Mouse (Mus musculus): ENCODE measurements around the gene Anxa9. TPM values are rescaled to one million over a fixed set of nuclear protein-coding genes. Genes with fewer than 3 reads are reported as not detected.

The Anxa9 gene
- polyA plus RNA-seq, 1 experiment from 2014 or later: 1.7 TPM

DNA sequence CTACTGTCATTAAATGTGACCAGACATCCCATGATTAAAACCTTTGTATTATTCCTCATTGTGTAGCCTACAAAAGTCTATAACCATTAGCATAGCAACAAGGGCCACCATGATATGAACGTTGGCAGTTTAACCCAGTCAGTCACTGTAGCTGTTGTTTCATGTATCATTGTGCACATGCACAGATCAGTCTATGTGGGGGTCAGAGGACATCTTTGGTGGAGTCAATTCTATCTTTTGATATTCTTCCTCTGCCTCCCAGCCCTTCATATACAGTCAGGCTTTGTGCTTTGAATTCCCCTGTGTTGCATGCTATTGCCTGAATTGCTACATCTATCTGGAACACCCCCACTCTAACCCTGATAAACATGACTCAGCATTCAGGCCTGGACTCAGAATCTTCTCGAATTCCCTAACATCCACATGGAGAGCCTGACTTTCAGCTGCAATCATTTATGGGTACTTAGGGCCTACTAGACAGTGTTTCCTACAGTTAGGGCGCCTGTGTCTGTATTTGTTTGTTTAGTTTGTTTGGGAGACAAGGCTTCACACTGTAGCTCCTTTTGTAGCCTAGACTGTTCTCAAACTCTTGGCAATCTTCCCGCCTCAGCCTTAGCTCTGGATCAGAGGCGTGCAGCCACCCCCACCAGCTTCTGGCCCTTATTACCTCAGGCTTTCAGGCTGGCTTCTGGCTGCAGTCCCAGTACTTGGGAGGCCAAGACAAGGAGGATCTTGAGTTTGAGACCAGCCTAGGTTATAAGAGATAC lies 60.3 kb downstream of the Anxa9 start:
- Histone ChIP-seq H3K4me3 (ENCODE audit: low read depth, low read length) (no peak overlapping the region), H3K36me3 (ENCODE audit: control insufficient read depth, insufficient read depth, low read length) (peaks cover 4% of the 10 kb centered on the region; the same call in 1 of the 2 replicates), H3K4me1 (ENCODE audit: control insufficient read depth, insufficient read depth, low read length) (no peaks in the 10 kb centered on the region), H3K4me2 (replicated peaks; ENCODE audit: low read depth, low read length) (no peak overlapping the region), H3K27ac (ENCODE audit: low read length) (no peak overlapping the region), H3K9ac (replicated peaks; ENCODE audit: low read depth, low read length) (no peak overlapping the region), H3K9me3 (ENCODE audit: control insufficient read depth, low read depth, low read length) (no peaks in the 10 kb centered on the region), H3K27me3 (ENCODE audit: control insufficient read depth, insufficient read depth, low read length) (no peaks in the 10 kb centered on the region)
- 85% methylated on average over 5 of the region's 5 CpGs for WGBS
- no peak for ATAC-seq (ENCODE audit: insufficient number of reproducible peaks, insufficient read depth, low FRiP score, low read depth)

Other genes with a start within 250 kb of the Anxa9 start
- gene Pip5k1a, start 200.2 kb downstream of the Anxa9 start, polyA plus RNA-seq (2014; fragmentation: Nextera tagmentation; extraction: Ambion mirVana): 14.6 and 14.9 TPM in 2 replicates
- gene Vps72, start 196.2 kb downstream of the Anxa9 start, polyA plus RNA-seq (2014; fragmentation: Nextera tagmentation; extraction: Ambion mirVana): 139 and 156 TPM in 2 replicates
- 0.83 and 1.8 TPM in 2 replicates for gene Tmod4, start 182.7 kb downstream of the Anxa9 start, polyA plus RNA-seq (2014; fragmentation: Nextera tagmentation; extraction: Ambion mirVana)
- gene Scnm1, start 173.2 kb downstream of the Anxa9 start, polyA plus RNA-seq (2014; fragmentation: Nextera tagmentation; extraction: Ambion mirVana): 67.7 and 73.7 TPM in 2 replicates
- gene Lysmd1, start 173.1 kb downstream of the Anxa9 start, polyA plus RNA-seq (2014; fragmentation: Nextera tagmentation; extraction: Ambion mirVana): 9.2 and 10.9 TPM in 2 replicates
- gene Tnfaip8l2, start 164.8 kb downstream of the Anxa9 start, polyA plus RNA-seq (2014; fragmentation: Nextera tagmentation; extraction: Ambion mirVana): 4.2 and 4.7 TPM in 2 replicates
- 5.8 and 6.7 TPM in 2 replicates for gene Sema6c, start 146.7 kb downstream of the Anxa9 start, polyA plus RNA-seq (2014; fragmentation: Nextera tagmentation; extraction: Ambion mirVana)
- gene Gabpb2, start 89.3 kb downstream of the Anxa9 start, polyA plus RNA-seq (2014; fragmentation: Nextera tagmentation; extraction: Ambion mirVana): 15.1 and 18.4 TPM in 2 replicates
- gene Cdc42se1, start 78.4 kb downstream of the Anxa9 start, polyA plus RNA-seq (2014; fragmentation: Nextera tagmentation; extraction: Ambion mirVana): 125 and 126 TPM in 2 replicates
- 38.9 and 42.4 TPM in 2 replicates for gene Mllt11, start 75.0 kb downstream of the Anxa9 start, polyA plus RNA-seq (2014; fragmentation: Nextera tagmentation; extraction: Ambion mirVana)
- gene Gm128, start 65.6 kb downstream of the Anxa9 start, polyA plus RNA-seq (2014; fragmentation: Nextera tagmentation; extraction: Ambion mirVana): 0.71 and 1.3 TPM in 2 replicates
- gene Bnipl, start 56.0 kb downstream of the Anxa9 start, polyA plus RNA-seq (2014; fragmentation: Nextera tagmentation; extraction: Ambion mirVana): 8.2 and 8.4 TPM in 2 replicates
- gene Mindy1, start 25.8 kb downstream of the Anxa9 start, polyA plus RNA-seq (2014; fragmentation: Nextera tagmentation; extraction: Ambion mirVana): 47.1 and 51.1 TPM in 2 replicates
- gene Prune1, start 25.1 kb downstream of the Anxa9 start, polyA plus RNA-seq (2014; fragmentation: Nextera tagmentation; extraction: Ambion mirVana): 20.1 and 23.1 TPM in 2 replicates
- gene Cers2, start 7.6 kb upstream of the Anxa9 start, polyA plus RNA-seq (2014; fragmentation: Nextera tagmentation; extraction: Ambion mirVana): 136 and 146 TPM in 2 replicates
- gene Setdb1, start 50.0 kb upstream of the Anxa9 start, polyA plus RNA-seq (2014; fragmentation: Nextera tagmentation; extraction: Ambion mirVana): 50.8 and 51.8 TPM in 2 replicates
- 0.74 TPM in 1 of 2 replicates, not detected in the other for gene 4930558C23Rik, start 95.7 kb upstream of the Anxa9 start, polyA plus RNA-seq (2014; fragmentation: Nextera tagmentation; extraction: Ambion mirVana)
- gene Arnt, start 127.2 kb upstream of the Anxa9 start, polyA plus RNA-seq (2014; fragmentation: Nextera tagmentation; extraction: Ambion mirVana): 30.2 and 33.0 TPM in 2 replicates
- gene Ctsk, start 192.1 kb upstream of the Anxa9 start, polyA plus RNA-seq (2014; fragmentation: Nextera tagmentation; extraction: Ambion mirVana): 12.7 and 13.3 TPM in 2 replicates
- gene Ctss, start 219.6 kb upstream of the Anxa9 start, polyA plus RNA-seq (2014; fragmentation: Nextera tagmentation; extraction: Ambion mirVana): 20.3 and 24.5 TPM in 2 replicates